Mouse (Mus musculus) MEL (cell line): ENCODE measurements at regions not wholly inside any gene's neighbourhood (a gene's known extent, or its start where the extent isn't known, plus 50 kb on each side); places are given as distances from the start of the nearest gene placed in this dataset.

ENCODE experiments used
- DNase-seq: peaks from one replicate; pipeline ENCODE4 v3.0.0; 2011; ENCODE audit warnings: low read depth, low spot score
- H3K27ac ChIP-seq: 2 replicates; pipeline ENCODE4 v1.5.1; 2012; ENCODE audit warnings: low read depth, mild to moderate bottlenecking, control low read depth, low read length, moderate library complexity; ENCODE audit not compliant: control insufficient read depth
- H3K27me3 ChIP-seq, 2 experiments: fragments of 150-350 bp in 1 of 2; sonication (generic) in 1 of 2; 2 replicates each; pipeline ENCODE4 v1.6.1; 2012; ENCODE audit warnings: low read length in 2 of 2, mild to moderate bottlenecking in 2 of 2, improper control_type of control experiment in 1 of 2, moderate library complexity in 1 of 2; ENCODE audit not compliant: insufficient read depth in 2 of 2, control insufficient read depth in 1 of 2
- H3K36me3 ChIP-seq, 2 experiments: 2 replicates each; pipeline ENCODE4 v1.6.1; 2012 to 2014; ENCODE audit warnings: low read length in 2 of 2, improper control_type of control experiment in 1 of 2, inconsistent platforms in 1 of 2, mild to moderate bottlenecking in 1 of 2; ENCODE audit not compliant: insufficient read depth in 2 of 2, control insufficient read depth in 1 of 2
- H3K4me1 ChIP-seq, 2 experiments: fragments of 150-350 bp in 1 of 2; sonication (generic) in 1 of 2; 2 replicates each; pipeline ENCODE4 v1.6.1; 2012; ENCODE audit warnings: low read length in 2 of 2, improper control_type of control experiment in 1 of 2, mild to moderate bottlenecking in 1 of 2; ENCODE audit not compliant: insufficient read depth in 2 of 2, control insufficient read depth in 1 of 2
- H3K4me3 ChIP-seq, 2 experiments: fragments of 150-350 bp in 1 of 2; sonication (generic) in 1 of 2; 2 replicates each; pipeline ENCODE4 v1.5.1; 2012; ENCODE audit warnings: low read depth in 2 of 2, low read length in 2 of 2, mild to moderate bottlenecking in 2 of 2, moderate library complexity in 2 of 2, control low read depth in 1 of 2, improper control_type of control experiment in 1 of 2; ENCODE audit not compliant: control insufficient read depth in 1 of 2, insufficient read depth in 1 of 2
- H3K79me2 ChIP-seq: 2 replicates; pipeline ENCODE4 v1.6.1; 2012; ENCODE audit warnings: mild to moderate bottlenecking, low read length, moderate library complexity; ENCODE audit not compliant: control insufficient read depth, poor library complexity, insufficient read depth
- H3K9ac ChIP-seq: 2 replicates; pipeline ENCODE4 v1.6.1; 2012; ENCODE audit warnings: low read depth, mild to moderate bottlenecking, control low read depth, low read length, moderate library complexity; ENCODE audit not compliant: control insufficient read depth, poor library complexity, severe bottlenecking
- H3K9me3 ChIP-seq: fragments of 150-350 bp; sonication (generic); replicated peaks from 2 replicates; pipeline ENCODE4 v1.6.1; 2012; ENCODE audit warnings: mild to moderate bottlenecking, low read length, improper control_type of control experiment, moderate library complexity; ENCODE audit not compliant: insufficient read depth
- CHD2 ChIP-seq: IDR thresholded peaks from 2 replicates; pipeline ENCODE4 v1.6.1; 2011; ENCODE audit warnings: low read length, improper control_type of control experiment
- ETS1 ChIP-seq: IDR thresholded peaks from 2 replicates; pipeline ENCODE4 v1.6.1; 2012; ENCODE audit warnings: low read depth, mild to moderate bottlenecking, inconsistent platforms, low read length, improper control_type of control experiment, moderate library complexity
- GATA1 ChIP-seq: IDR thresholded peaks from 2 replicates; pipeline ENCODE4 v1.6.1; 2011; ENCODE audit warnings: low read depth, low read length, improper control_type of control experiment
- HCFC1 ChIP-seq: IDR thresholded peaks from 2 replicates; pipeline ENCODE4 v1.6.1; 2012; ENCODE audit warnings: low read depth, mild to moderate bottlenecking, inconsistent platforms, low read length, improper control_type of control experiment, moderate library complexity
- MAFK ChIP-seq: IDR thresholded peaks from 2 replicates; pipeline ENCODE4 v1.6.1; 2011; ENCODE audit warnings: low read depth, mild to moderate bottlenecking, low read length, improper control_type of control experiment, borderline replicate concordance
- MAX ChIP-seq: IDR thresholded peaks from 2 replicates; pipeline ENCODE4 v1.6.1; 2011; ENCODE audit warnings: low read length, improper control_type of control experiment
- MXI1 ChIP-seq: IDR thresholded peaks from 2 replicates; pipeline ENCODE4 v1.6.1; 2011; ENCODE audit warnings: mild to moderate bottlenecking, low read depth, low read length, improper control_type of control experiment
- NELFE ChIP-seq: IDR thresholded peaks from 2 replicates; pipeline ENCODE4 v1.6.1; 2011; ENCODE audit warnings: low read depth, low read length, improper control_type of control experiment
- NRF1 ChIP-seq: IDR thresholded peaks from 2 replicates; pipeline ENCODE4 v1.6.1; 2014; ENCODE audit warnings: low read depth, mild to moderate bottlenecking, inconsistent platforms, low read length, improper control_type of control experiment, moderate library complexity; ENCODE audit not compliant: poor library complexity, insufficient read depth, severe bottlenecking
- POLR2A ChIP-seq, 2 experiments: IDR thresholded peaks; 2 replicates each; pipeline ENCODE4 v1.6.1; 2011 to 2012; ENCODE audit warnings: low read length in 2 of 2, mild to moderate bottlenecking in 2 of 2, control low read depth in 1 of 2, improper control_type of control experiment in 1 of 2, low read depth in 1 of 2, moderate library complexity in 1 of 2; ENCODE audit not compliant: control insufficient read depth in 1 of 2, insufficient read depth in 1 of 2, poor library complexity in 1 of 2
- POLR2AphosphoS2 ChIP-seq: IDR thresholded peaks from 2 replicates; pipeline ENCODE4 v1.6.1; 2011; ENCODE audit warnings: low read length, improper control_type of control experiment
- POLR2AphosphoS5 ChIP-seq: IDR thresholded peaks from 2 replicates; pipeline ENCODE4 v1.6.1; 2012; ENCODE audit warnings: low read depth, borderline replicate concordance, mild to moderate bottlenecking, inconsistent platforms, low read length, moderate library complexity, mixed read lengths
- RAD21 ChIP-seq: IDR thresholded peaks from 2 replicates; pipeline ENCODE4 v1.6.1; 2011; ENCODE audit warnings: mild to moderate bottlenecking, low read depth, low read length, improper control_type of control experiment
- TAL1 ChIP-seq: IDR thresholded peaks from 2 replicates; pipeline ENCODE4 v1.6.1; 2012; ENCODE audit warnings: mild to moderate bottlenecking, inconsistent platforms, low read length, moderate library complexity, mixed read lengths
- UBTF ChIP-seq: IDR thresholded peaks from 2 replicates; pipeline ENCODE4 v1.6.1; 2012; ENCODE audit warnings: low read depth, mild to moderate bottlenecking, inconsistent platforms, low read length, improper control_type of control experiment, moderate library complexity, borderline replicate concordance; ENCODE audit not compliant: insufficient read depth
- USF1 ChIP-seq: IDR thresholded peaks from 2 replicates; pipeline ENCODE4 v1.6.1; 2014; ENCODE audit warnings: low read depth, mild to moderate bottlenecking, inconsistent platforms, low read length, improper control_type of control experiment, moderate library complexity
- ZNF384 ChIP-seq: IDR thresholded peaks from 2 replicates; pipeline ENCODE4 v1.6.1; 2012; ENCODE audit warnings: low read depth, mild to moderate bottlenecking, inconsistent platforms, low read length, improper control_type of control experiment

- Histone ChIP-seq H3K9ac (no peak overlapping the region), H3K4me3 (no peak overlapping the region), H3K27ac (no peak overlapping the region), H3K79me2 (no peaks in the 10 kb centered on the region), H3K27me3 (no peaks in the 10 kb centered on the region), H3K36me3 (no peaks in the 10 kb centered on the region), H3K4me1 (no peaks in the 10 kb centered on the region), H3K9me3 (no peaks in the 10 kb centered on the region)
- DNase-seq = no peak
- TF ChIP-seq CHD2 = no peak
- TF ChIP-seq MAFK = no peak
- TF ChIP-seq ETS1 = no peak
- TF ChIP-seq MAX = no peak
- no peak for TF ChIP-seq GATA1
Measured at GRCm38 (mm10) chr7:117161193-117161908, 219.4 kb upstream of the Xylt1 start.

GRCm38 (mm10) chr7:117174811-117175422 is 205.9 kb upstream of the Xylt1 start:
- H3K27me3 ChIP-seq = no peaks in the 10 kb centered on the region
- H3K36me3 ChIP-seq = no peaks in the 10 kb centered on the region
- no peak for DNase-seq
- no peak overlapping the region for H3K27ac ChIP-seq
- H3K9me3 ChIP-seq = no peaks in the 10 kb centered on the region
- no peak for TF ChIP-seq GATA1
- TF ChIP-seq NELFE = no peak
- no peak for TF ChIP-seq MXI1
- TF ChIP-seq UBTF = no peak
- no peak for TF ChIP-seq ZNF384
- no peak for TF ChIP-seq RAD21
- TF ChIP-seq USF1 = no peak
- no peak for TF ChIP-seq POLR2AphosphoS2
- no peak for TF ChIP-seq POLR2A (IDR thresholded peaks at IDR 0.05; ENCODE audit: control insufficient read depth in 1 of 2, insufficient read depth in 1 of 2, low read depth in 1 of 2, low read length in 2 of 2, poor library complexity in 1 of 2)
- TF ChIP-seq HCFC1 = no peak
- no peak for TF ChIP-seq MAFK
- no peak for TF ChIP-seq ETS1
- TF ChIP-seq TAL1 = no peak
- no peak for TF ChIP-seq POLR2AphosphoS5
- no peak for TF ChIP-seq MAX
- no peak for TF ChIP-seq NRF1
- H3K9ac ChIP-seq = no peak overlapping the region
- H3K4me3 ChIP-seq = no peak overlapping the region
- H3K79me2 ChIP-seq = no peaks in the 10 kb centered on the region
- H3K4me1 ChIP-seq = no peaks in the 10 kb centered on the region
